Mouse (Mus musculus) cortical plate, adult 2 months (tissue): ENCODE measurements around the gene Litaf.

Experiments used
- CTCF ChIP-seq: fragments of 200-500 bp; IDR thresholded peaks from 2 replicates; pipeline ENCODE4 v1.5.1; 2011; ENCODE audit warnings: mild to moderate bottlenecking, control low read depth, low read length; ENCODE audit not compliant: insufficient read depth; ENCODE audit errors: extremely low read depth
- POLR2A ChIP-seq: fragments of 200-500 bp; IDR thresholded peaks from 2 replicates; pipeline ENCODE4 v1.6.1; 2011; ENCODE audit warnings: mild to moderate bottlenecking, low read length, control low read depth; ENCODE audit not compliant: insufficient read depth; ENCODE audit errors: extremely low read depth

GRCm38 (mm10) chr16:11050226-11050625 is 15.7 kb downstream of the Litaf start:
- TF ChIP-seq POLR2A (no peak), CTCF (no peak)
